Mouse (Mus musculus) MEL (cell line): ENCODE measurements at regions not wholly inside any gene's neighbourhood (a gene's known extent, or its start where the extent isn't known, plus 50 kb on each side); places are given as distances from the start of the nearest gene placed in this dataset.

Experiments used
- DNase-seq: peaks from one replicate; pipeline ENCODE4 v3.0.0; 2011; ENCODE audit warnings: low read depth, low spot score
- H3K27ac ChIP-seq: 2 replicates; pipeline ENCODE4 v1.5.1; 2012; ENCODE audit warnings: low read depth, mild to moderate bottlenecking, control low read depth, low read length, moderate library complexity; ENCODE audit not compliant: control insufficient read depth
- H3K27me3 ChIP-seq, 2 experiments: fragments of 150-350 bp in 1 of 2; sonication (generic) in 1 of 2; 2 replicates each; pipeline ENCODE4 v1.6.1; 2012; ENCODE audit warnings: low read length in 2 of 2, mild to moderate bottlenecking in 2 of 2, improper control_type of control experiment in 1 of 2, moderate library complexity in 1 of 2; ENCODE audit not compliant: insufficient read depth in 2 of 2, control insufficient read depth in 1 of 2
- H3K36me3 ChIP-seq, 2 experiments: 2 replicates each; pipeline ENCODE4 v1.6.1; 2012 to 2014; ENCODE audit warnings: low read length in 2 of 2, improper control_type of control experiment in 1 of 2, inconsistent platforms in 1 of 2, mild to moderate bottlenecking in 1 of 2; ENCODE audit not compliant: insufficient read depth in 2 of 2, control insufficient read depth in 1 of 2
- H3K4me1 ChIP-seq, 2 experiments: fragments of 150-350 bp in 1 of 2; sonication (generic) in 1 of 2; 2 replicates each; pipeline ENCODE4 v1.6.1; 2012; ENCODE audit warnings: low read length in 2 of 2, improper control_type of control experiment in 1 of 2, mild to moderate bottlenecking in 1 of 2; ENCODE audit not compliant: insufficient read depth in 2 of 2, control insufficient read depth in 1 of 2
- H3K4me3 ChIP-seq, 2 experiments: fragments of 150-350 bp in 1 of 2; sonication (generic) in 1 of 2; 2 replicates each; pipeline ENCODE4 v1.5.1; 2012; ENCODE audit warnings: low read depth in 2 of 2, low read length in 2 of 2, mild to moderate bottlenecking in 2 of 2, moderate library complexity in 2 of 2, control low read depth in 1 of 2, improper control_type of control experiment in 1 of 2; ENCODE audit not compliant: control insufficient read depth in 1 of 2, insufficient read depth in 1 of 2
- H3K79me2 ChIP-seq: 2 replicates; pipeline ENCODE4 v1.6.1; 2012; ENCODE audit warnings: mild to moderate bottlenecking, low read length, moderate library complexity; ENCODE audit not compliant: control insufficient read depth, poor library complexity, insufficient read depth
- H3K9ac ChIP-seq: 2 replicates; pipeline ENCODE4 v1.6.1; 2012; ENCODE audit warnings: low read depth, mild to moderate bottlenecking, control low read depth, low read length, moderate library complexity; ENCODE audit not compliant: control insufficient read depth, poor library complexity, severe bottlenecking
- H3K9me3 ChIP-seq: fragments of 150-350 bp; sonication (generic); replicated peaks from 2 replicates; pipeline ENCODE4 v1.6.1; 2012; ENCODE audit warnings: mild to moderate bottlenecking, low read length, improper control_type of control experiment, moderate library complexity; ENCODE audit not compliant: insufficient read depth
- BHLHE40 ChIP-seq: IDR thresholded peaks from 2 replicates; pipeline ENCODE4 v1.6.1; 2012; ENCODE audit warnings: low read depth, mild to moderate bottlenecking, inconsistent platforms, low read length, improper control_type of control experiment, borderline replicate concordance
- CTCF ChIP-seq, 3 experiments: IDR thresholded peaks in 2 of 3; conservative IDR thresholded peaks in 1 of 3; 2 replicates each; pipeline ENCODE4 v1.5.1; 2011 to 2012; ENCODE audit warnings: low read length in 3 of 3, low read depth in 2 of 3, mild to moderate bottlenecking in 2 of 3, improper control_type of control experiment in 1 of 3, inconsistent platforms in 1 of 3, mixed read lengths in 1 of 3, moderate library complexity in 1 of 3; ENCODE audit not compliant: control insufficient read depth in 1 of 3, insufficient read depth in 1 of 3, poor library complexity in 1 of 3, severe bottlenecking in 1 of 3
- EP300 ChIP-seq, 2 experiments: IDR thresholded peaks; 2 replicates each; pipeline ENCODE4 v1.6.1; 2011; ENCODE audit warnings: improper control_type of control experiment in 2 of 2, low read length in 2 of 2, low read depth in 1 of 2, mild to moderate bottlenecking in 1 of 2
- HCFC1 ChIP-seq: IDR thresholded peaks from 2 replicates; pipeline ENCODE4 v1.6.1; 2012; ENCODE audit warnings: low read depth, mild to moderate bottlenecking, inconsistent platforms, low read length, improper control_type of control experiment, moderate library complexity
- MEF2A ChIP-seq: IDR thresholded peaks from 2 replicates; pipeline ENCODE4 v1.6.1; 2014; ENCODE audit warnings: low read depth, mild to moderate bottlenecking, inconsistent platforms, low read length, improper control_type of control experiment; ENCODE audit not compliant: poor library complexity, insufficient replicate concordance, severe bottlenecking; ENCODE audit errors: extremely low read depth
- MYB ChIP-seq: IDR thresholded peaks from 2 replicates; pipeline ENCODE4 v1.6.1; 2011; ENCODE audit warnings: mild to moderate bottlenecking, low read depth, low read length, improper control_type of control experiment
- MYC ChIP-seq: IDR thresholded peaks from 2 replicates; pipeline ENCODE4 v1.6.1; 2011; ENCODE audit warnings: low read depth, mild to moderate bottlenecking, low read length, improper control_type of control experiment, moderate library complexity
- POLR2A ChIP-seq, 2 experiments: IDR thresholded peaks; 2 replicates each; pipeline ENCODE4 v1.6.1; 2011 to 2012; ENCODE audit warnings: low read length in 2 of 2, mild to moderate bottlenecking in 2 of 2, control low read depth in 1 of 2, improper control_type of control experiment in 1 of 2, low read depth in 1 of 2, moderate library complexity in 1 of 2; ENCODE audit not compliant: control insufficient read depth in 1 of 2, insufficient read depth in 1 of 2, poor library complexity in 1 of 2
- POLR2AphosphoS2 ChIP-seq: IDR thresholded peaks from 2 replicates; pipeline ENCODE4 v1.6.1; 2011; ENCODE audit warnings: low read length, improper control_type of control experiment
- POLR2AphosphoS5 ChIP-seq: IDR thresholded peaks from 2 replicates; pipeline ENCODE4 v1.6.1; 2012; ENCODE audit warnings: low read depth, borderline replicate concordance, mild to moderate bottlenecking, inconsistent platforms, low read length, moderate library complexity, mixed read lengths
- SIN3A ChIP-seq: IDR thresholded peaks from 2 replicates; pipeline ENCODE4 v1.6.1; 2012; ENCODE audit warnings: low read length, improper control_type of control experiment, inconsistent platforms
- UBTF ChIP-seq: IDR thresholded peaks from 2 replicates; pipeline ENCODE4 v1.6.1; 2012; ENCODE audit warnings: low read depth, mild to moderate bottlenecking, inconsistent platforms, low read length, improper control_type of control experiment, moderate library complexity, borderline replicate concordance; ENCODE audit not compliant: insufficient read depth
- USF1 ChIP-seq: IDR thresholded peaks from 2 replicates; pipeline ENCODE4 v1.6.1; 2014; ENCODE audit warnings: low read depth, mild to moderate bottlenecking, inconsistent platforms, low read length, improper control_type of control experiment, moderate library complexity
- USF2 ChIP-seq, 2 experiments: IDR thresholded peaks; 2 replicates each; pipeline ENCODE4 v1.6.1; 2011 to 2012; ENCODE audit warnings: improper control_type of control experiment in 2 of 2, low read length in 2 of 2, borderline replicate concordance in 1 of 2, inconsistent platforms in 1 of 2, low read depth in 1 of 2, mild to moderate bottlenecking in 1 of 2; ENCODE audit not compliant: insufficient read depth in 1 of 2
- ZC3H11A ChIP-seq: IDR thresholded peaks from 2 replicates; pipeline ENCODE4 v1.6.1; 2012; ENCODE audit warnings: low read depth, mild to moderate bottlenecking, inconsistent platforms, low read length, improper control_type of control experiment
- ZKSCAN1 ChIP-seq: IDR thresholded peaks from 2 replicates; pipeline ENCODE4 v1.6.1; 2012; ENCODE audit warnings: low read depth, mild to moderate bottlenecking, inconsistent platforms, low read length, improper control_type of control experiment, moderate library complexity

GRCm38 (mm10) chr16:30887536-30887935 lies 193.7 kb downstream of the Xxylt1 start:
- no peak overlapping the region for H3K27ac ChIP-seq

GRCm38 (mm10) chr16:30888556-30889323 lies 192.5 kb downstream of the Xxylt1 start:
- H3K4me3 ChIP-seq: no peak overlapping the region
- TF ChIP-seq HCFC1 (no peak), CTCF (IDR thresholded peaks at IDR 0.05 in 2 of 3, conservative IDR thresholded peaks at IDR 0.05 in 1 of 3; ENCODE audit: control insufficient read depth in 1 of 3, insufficient read depth in 1 of 3, low read depth in 2 of 3, low read length in 3 of 3, poor library complexity in 1 of 3, severe bottlenecking in 1 of 3) (0 out of 6 replicates have a peak, but pooled peaks of 1 of the 3 experiments have one; percentile 4), SIN3A (no peak)

More at GRCm38 (mm10) chr16:30887536-30887935, 193.7 kb downstream of the Xxylt1 start:
- Histone ChIP-seq H3K4me3 (no peak overlapping the region), H3K4me1 (no peaks in the 10 kb centered on the region), H3K27me3 (peaks cover 4 to 7% of the 10 kb centered on the region in 2 experiments; a peak in 3 of 4 replicates), H3K9me3 (no peaks in the 10 kb centered on the region), H3K9ac (no peak overlapping the region), H3K79me2 (no peaks in the 10 kb centered on the region)
- TF ChIP-seq MYB (no peak), ZC3H11A (no peak), EP300 (IDR thresholded peaks at IDR 0.05; ENCODE audit: low read depth in 1 of 2, low read length in 2 of 2) (no peak), BHLHE40 (no peak), UBTF (no peak), POLR2AphosphoS2 (no peak), CTCF (IDR thresholded peaks at IDR 0.05 in 2 of 3, conservative IDR thresholded peaks at IDR 0.05 in 1 of 3; ENCODE audit: control insufficient read depth in 1 of 3, insufficient read depth in 1 of 3, low read depth in 2 of 3, low read length in 3 of 3, poor library complexity in 1 of 3, severe bottlenecking in 1 of 3) (no peak), MYC (no peak), MEF2A (no peak), USF1 (no peak), ZKSCAN1 (no peak), USF2 (IDR thresholded peaks at IDR 0.05; ENCODE audit: borderline replicate concordance in 1 of 2, insufficient read depth in 1 of 2, low read depth in 1 of 2, low read length in 2 of 2) (no peak), POLR2AphosphoS5 (no peak), HCFC1 (no peak), POLR2A (IDR thresholded peaks at IDR 0.05; ENCODE audit: control insufficient read depth in 1 of 2, insufficient read depth in 1 of 2, low read depth in 1 of 2, low read length in 2 of 2, poor library complexity in 1 of 2) (no peak)
- TF ChIP-seq, all 39 proteins: peak for 0
- DNase-seq: no peak
- no peaks in the 10 kb centered on the region for H3K36me3 ChIP-seq

More at GRCm38 (mm10) chr16:30888556-30889323, 192.5 kb downstream of the Xxylt1 start:
- Histone ChIP-seq H3K27ac (no peak overlapping the region), H3K79me2 (no peaks in the 10 kb centered on the region), H3K36me3 (no peaks in the 10 kb centered on the region), H3K4me1 (no peaks in the 10 kb centered on the region), H3K9ac (no peak overlapping the region), H3K27me3 (peaks cover 4 to 7% of the 10 kb centered on the region in 2 experiments; a peak in 3 of 4 replicates), H3K9me3 (no peaks in the 10 kb centered on the region)
- DNase-seq: no peak
